Mouse (Mus musculus) adipocyte (in vitro differentiated cells): ENCODE results near the gene Pim3.

ENCODE experiments used
- DNase-seq: peaks from one replicate; pipeline ENCODE4 v3.0.0-alpha.2; 2016; ENCODE audit warnings: low spot score

Pim3 gene

DNA sequence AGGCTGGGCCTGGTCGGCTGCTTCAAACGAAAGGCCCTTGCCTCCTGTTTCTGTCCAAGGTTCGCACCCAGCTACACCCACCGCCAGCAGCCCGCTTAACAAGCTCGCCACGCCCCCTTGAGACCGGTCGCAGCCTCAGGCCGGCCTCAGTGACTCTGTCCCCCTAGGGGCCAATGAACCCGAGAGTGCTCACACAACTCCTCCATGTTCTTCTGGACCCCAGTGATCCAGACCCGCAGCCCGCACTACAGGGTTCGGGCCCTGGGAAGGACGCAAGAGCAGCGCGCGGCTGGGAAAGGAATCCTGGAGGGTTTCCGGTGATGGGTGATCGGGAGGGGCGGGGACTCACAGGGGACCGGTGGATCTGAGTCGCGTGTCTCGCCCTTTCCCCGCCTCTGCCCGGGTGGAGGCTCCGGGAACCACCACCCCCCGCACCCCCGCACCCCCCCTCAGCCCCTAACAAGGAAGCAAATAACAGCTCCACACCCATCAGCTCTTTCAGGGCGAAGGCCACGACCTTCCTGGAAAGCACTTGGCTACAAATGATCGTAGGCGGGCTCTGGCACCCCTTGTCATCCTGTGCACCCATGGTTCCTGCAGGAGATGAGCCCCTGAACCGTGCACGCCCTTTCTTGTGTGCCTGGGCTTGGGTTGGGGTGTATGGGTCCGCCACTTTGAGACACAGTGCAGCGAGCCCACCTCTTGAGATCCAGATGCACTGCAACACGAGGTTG is 24.6 kb upstream of the Pim3 start:
- DNase-seq, result peak; percentile 93

- peak; percentile 98 for DNase-seq
Observed at GRCm38 (mm10) chr15:88837977-88838376, 24.0 kb upstream of the Pim3 start.

DNA sequence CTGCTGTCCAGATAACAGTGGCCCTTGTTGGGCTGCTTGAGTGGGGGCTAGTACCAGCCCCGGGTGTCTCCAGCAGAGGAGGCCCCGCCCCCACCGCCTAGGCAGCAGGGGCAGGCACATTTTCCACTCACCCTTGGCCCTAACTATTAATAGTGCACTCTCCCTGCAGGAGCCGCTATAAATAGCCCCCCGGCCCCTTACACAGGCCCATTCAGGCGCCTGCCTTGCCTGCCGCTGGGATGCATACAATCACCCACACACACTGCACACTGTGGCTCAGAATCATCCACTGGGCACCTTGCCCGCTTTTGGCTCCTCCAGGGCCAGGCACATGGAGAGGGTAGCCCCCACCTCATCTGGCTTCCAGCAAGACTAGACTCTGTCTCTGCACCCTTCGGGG is 22.7 kb upstream of the Pim3 start:
- DNase-seq, result no peak

DNA sequence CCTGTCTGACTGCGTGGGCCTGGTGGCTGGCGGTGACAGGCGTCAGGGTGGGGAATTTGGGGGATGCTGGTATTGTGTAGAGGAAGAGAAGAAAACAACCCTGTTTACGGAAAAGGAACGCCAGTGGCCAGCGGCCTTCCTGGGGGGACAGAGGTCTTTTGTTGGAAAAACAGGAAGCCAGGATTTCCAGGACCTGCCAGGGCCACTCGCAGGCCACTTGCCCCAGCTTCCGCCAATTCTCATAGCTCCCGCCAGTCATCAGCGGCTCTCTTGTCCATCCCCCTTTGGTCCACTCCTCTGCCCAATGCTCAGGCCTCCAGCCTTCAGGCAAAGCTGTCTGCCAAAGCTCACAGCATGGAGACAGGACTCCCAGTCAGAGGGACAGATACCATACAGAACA is 21.9 kb upstream of the Pim3 start:
- no peak for DNase-seq

DNA sequence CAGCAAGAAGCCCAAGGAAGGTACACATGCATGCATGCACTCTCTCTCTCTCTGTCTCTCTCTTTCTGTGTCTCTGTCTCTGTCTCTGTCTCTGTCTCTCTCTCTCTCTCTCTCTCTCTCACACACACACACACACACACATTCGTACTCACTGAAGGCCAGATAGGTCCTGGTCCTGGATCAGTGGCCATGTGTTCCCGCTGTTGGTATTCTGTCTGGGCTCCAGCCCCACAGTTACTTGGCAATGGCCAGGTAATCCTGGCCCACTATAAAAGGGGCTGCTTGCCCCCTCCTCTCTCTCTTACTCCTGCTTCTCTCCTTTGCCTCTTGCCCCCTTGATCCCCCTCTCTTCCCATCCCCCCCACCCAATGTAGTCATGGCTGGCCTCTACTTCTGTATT is 20.8 kb upstream of the Pim3 start:
- no peak for DNase-seq

DNA sequence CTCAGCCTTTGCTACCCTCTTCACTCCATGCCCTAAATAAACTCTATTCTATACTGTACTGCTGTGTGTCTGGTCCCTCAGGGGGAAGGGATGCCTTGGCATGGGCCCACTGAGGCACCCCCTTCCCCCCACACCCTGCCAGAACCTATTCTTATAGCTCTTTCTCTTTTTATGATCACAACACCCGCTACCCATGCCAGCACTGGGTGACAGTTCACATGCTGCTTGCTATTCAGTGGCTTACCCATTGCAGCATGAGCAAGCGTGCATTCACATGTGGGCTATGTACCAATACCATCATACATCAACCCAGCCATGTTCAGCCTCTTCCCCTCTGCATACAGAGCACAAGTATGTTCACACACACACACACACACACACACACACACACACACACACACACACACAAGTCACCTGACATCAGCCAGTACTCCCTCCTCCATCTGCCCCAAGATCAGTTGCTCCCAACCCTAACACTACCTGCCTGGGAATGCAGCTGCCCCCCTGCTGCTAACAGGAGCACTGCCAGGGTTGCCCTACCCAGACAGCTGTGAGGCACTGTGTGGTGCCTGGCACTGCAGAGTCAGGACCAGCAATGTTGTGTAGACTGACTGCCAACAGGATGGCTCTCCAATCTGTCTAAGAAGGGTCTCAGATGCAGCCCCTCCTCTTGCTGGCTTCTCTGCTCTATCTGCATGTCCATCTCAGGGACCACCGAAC is 20.2 kb upstream of the Pim3 start:
- DNase-seq, result no peak

GRCm38 (mm10) chr15:88842300-88842673 is 19.7 kb upstream of the Pim3 start:
- DNase-seq, result no peak

GRCm38 (mm10) chr15:88843486-88844097 is 18.4 kb upstream of the Pim3 start:
- no peak for DNase-seq

- DNase-seq, result no peak
Observed at GRCm38 (mm10) chr15:88844966-88845365, 17.0 kb upstream of the Pim3 start.

DNA sequence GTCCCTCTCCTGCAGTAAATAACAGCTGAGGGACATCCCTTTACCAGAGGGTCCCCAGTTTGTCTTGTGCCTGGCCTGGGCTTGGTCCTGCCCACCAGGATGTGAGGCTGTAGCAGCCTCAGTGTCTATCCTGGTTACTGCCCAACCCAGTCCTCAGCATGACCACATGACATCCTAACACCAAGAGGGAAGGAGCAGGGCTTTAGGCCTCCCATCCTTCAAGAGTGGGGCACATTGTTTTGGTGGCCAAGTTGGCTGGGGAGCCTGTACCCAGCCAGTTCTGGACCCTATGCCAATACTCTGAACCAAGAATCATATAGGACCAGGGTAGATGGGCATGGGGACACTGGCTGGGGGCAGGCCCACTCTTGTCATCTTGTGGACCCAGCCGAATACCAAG is 13.3 kb upstream of the Pim3 start:
- DNase-seq, result no peak

GRCm38 (mm10) chr15:88849621-88850020 is 12.4 kb upstream of the Pim3 start:
- no peak for DNase-seq

- DNase-seq, result peak; percentile 88
Observed at GRCm38 (mm10) chr15:88850146-88850826, 11.7 kb upstream of the Pim3 start.

DNA sequence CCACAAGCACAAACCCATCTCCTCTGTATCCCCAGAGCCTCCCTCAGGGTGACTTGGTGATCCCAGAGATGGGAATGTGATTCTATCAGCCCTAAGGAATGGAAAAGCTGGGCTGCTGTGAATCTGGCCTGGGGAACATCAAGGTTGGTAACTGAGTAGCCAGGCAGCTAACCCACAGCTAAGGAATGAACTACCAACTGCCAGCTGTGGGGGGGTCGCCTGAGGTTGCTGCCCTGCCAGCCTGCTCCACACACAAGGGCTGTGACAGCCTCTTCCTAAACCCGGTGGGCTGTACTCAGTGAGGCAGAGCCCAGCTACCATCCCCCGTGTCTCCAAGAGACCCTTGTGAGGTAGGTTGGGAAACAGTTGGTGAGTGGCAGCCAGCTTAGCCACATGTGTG is 10.9 kb upstream of the Pim3 start:
- no peak for DNase-seq

DNA sequence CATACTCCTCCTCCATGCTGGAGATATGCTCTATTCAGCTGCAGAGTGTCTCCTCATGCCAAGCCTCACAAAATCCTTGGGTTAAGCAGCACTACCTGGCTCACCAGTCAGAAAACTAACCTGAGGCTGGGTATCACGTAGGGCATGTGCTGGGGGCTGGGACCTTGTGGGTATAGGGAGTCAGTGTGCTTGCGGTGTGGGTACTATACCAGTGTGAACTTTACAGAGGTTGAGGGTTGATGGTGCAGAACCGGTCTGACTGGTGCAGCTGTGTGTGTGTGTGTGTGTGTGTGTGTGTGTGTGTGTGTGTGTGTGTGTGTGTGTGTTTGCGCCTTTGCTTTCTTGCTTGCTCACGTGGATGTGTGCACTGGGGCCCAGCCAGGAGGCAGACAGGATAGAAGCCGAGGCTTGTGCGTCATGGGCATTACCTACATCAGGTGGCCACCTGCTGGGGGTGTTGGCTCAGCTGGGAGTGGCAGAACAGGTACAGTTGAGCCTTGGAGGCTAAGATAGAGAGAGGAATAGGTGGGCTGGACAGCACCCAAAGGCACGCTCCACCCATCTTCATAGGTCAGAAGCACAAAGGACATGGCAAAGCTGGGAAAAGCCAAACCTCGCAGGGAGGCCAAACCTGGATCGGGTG is 10.4 kb upstream of the Pim3 start:
- no peak for DNase-seq

DNA sequence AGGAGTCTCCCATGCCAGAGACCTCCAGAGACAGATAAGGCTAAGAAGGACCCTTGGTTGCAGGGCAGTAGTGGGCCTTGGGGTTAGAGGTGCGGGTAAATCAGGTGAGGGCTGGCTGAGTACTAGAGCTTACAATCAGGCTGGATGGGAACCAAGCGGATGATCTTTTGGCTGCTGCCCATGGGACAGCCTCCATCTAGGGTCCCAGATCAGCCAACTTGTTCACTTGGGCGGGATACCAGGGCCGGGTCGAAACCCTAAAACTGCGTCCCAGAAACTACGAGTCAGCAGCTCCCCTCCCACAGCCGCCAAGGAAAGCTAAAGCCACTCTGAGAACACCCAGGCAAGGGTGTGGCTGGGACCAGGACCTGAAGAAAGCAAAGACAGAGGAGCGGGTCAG is 8.9 kb upstream of the Pim3 start:
- no peak for DNase-seq

DNA sequence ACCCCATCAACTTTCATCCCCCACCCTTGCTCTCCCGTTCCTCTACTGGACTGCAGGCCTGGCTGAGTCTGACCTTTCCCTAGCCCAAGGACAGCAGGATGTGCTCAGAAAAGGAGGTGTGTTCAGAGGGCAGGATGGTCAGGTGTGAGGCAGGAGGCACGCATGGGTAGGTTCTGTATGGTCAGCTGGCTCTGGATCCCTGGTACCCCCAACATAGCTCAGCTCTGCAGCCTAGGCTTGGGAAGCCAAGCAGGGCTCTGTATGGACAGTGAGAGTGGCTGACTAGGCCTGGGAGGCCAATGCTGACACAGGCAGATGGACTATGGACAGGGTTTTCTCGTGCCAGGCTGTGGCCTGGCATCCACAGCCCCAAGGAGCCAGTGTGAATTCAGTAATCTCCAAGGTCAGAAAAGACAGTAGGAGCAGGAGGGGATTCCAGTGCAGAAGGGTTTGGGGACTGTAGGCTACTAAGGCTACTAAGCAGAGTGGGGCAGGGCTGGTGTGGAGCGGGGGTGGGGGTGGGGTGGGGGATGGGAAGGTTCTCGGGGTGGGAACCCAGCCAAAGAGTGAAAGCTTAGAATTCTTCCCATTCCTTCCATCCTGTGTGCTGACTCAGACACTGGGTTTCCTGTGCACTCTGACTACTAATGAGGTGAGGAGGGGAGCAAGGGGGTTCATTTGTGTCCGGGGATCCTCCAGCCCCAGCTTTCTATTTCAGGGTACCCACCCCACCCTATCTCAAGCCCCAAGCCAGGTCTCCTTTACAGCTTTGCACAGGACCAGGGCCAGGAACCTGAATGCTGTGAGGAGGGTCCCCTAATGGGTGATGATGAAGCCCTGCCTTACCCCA is 7.6 kb upstream of the Pim3 start:
- DNase-seq, result no peak

GRCm38 (mm10) chr15:88854969-88855830 is 6.8 kb upstream of the Pim3 start:
- no peak for DNase-seq

GRCm38 (mm10) chr15:88855896-88856417 is 6.0 kb upstream of the Pim3 start:
- DNase-seq, result no peak

GRCm38 (mm10) chr15:88856613-88857012 is 5.4 kb upstream of the Pim3 start:
- no peak for DNase-seq

- DNase-seq, result no peak
Observed at GRCm38 (mm10) chr15:88857361-88857760, 4.6 kb upstream of the Pim3 start.
